Mouse (Mus musculus) right cerebral cortex, postnatal 10 days (tissue): ENCODE measurements at regions not wholly inside any gene's neighbourhood (a gene's known extent, or its start where the extent isn't known, plus 50 kb on each side); places are given as distances from the start of the nearest gene placed in this dataset.

Experiments
- DNase-seq, 2 experiments: peaks; one replicate each; pipeline ENCODE4 v3.0.0; 2021; ENCODE audit warnings: low spot score in 2 of 2

- DNase-seq: no peak
These were observed 79.5 kb upstream of the Pkdcc start for GRCm38 (mm10) chr17:83135441-83136120.

- no peak for DNase-seq
These were observed 78.8 kb upstream of the Pkdcc start for GRCm38 (mm10) chr17:83136267-83136666.

GRCm38 (mm10) chr17:83137720-83138119 lies 77.4 kb upstream of the Pkdcc start:
- no peak for DNase-seq

- DNase-seq: no peak
These were observed 76.3 kb upstream of the Pkdcc start for GRCm38 (mm10) chr17:83138493-83139417.

- DNase-seq: no peak
These were observed 66.6 kb upstream of the Pkdcc start for GRCm38 (mm10) chr17:83148371-83148929.

GRCm38 (mm10) chr17:83149336-83149735 lies 65.8 kb upstream of the Pkdcc start:
- no peak for DNase-seq

GRCm38 (mm10) chr17:83155106-83155505 lies 60.0 kb upstream of the Pkdcc start:
- DNase-seq: no peak

GRCm38 (mm10) chr17:83156682-83157081 lies 58.4 kb upstream of the Pkdcc start:
- DNase-seq: no peak

GRCm38 (mm10) chr17:83158053-83158452 lies 57.0 kb upstream of the Pkdcc start:
- no peak for DNase-seq

GRCm38 (mm10) chr17:83158652-83159051 lies 56.4 kb upstream of the Pkdcc start:
- no peak for DNase-seq

GRCm38 (mm10) chr17:83159634-83160033 lies 55.5 kb upstream of the Pkdcc start:
- DNase-seq: no peak

GRCm38 (mm10) chr17:83160296-83160695 lies 54.8 kb upstream of the Pkdcc start:
- DNase-seq: no peak

- no peak for DNase-seq
These were observed 53.4 kb upstream of the Pkdcc start for GRCm38 (mm10) chr17:83161731-83162130.

GRCm38 (mm10) chr17:83163952-83164560 lies 51.0 kb upstream of the Pkdcc start:
- peak; percentile 26 to 32 for DNase-seq

GRCm38 (mm10) chr17:83164728-83165127 lies 50.4 kb upstream of the Pkdcc start:
- DNase-seq: no peak

GRCm38 (mm10) chr17:83165140-83165539 lies 50.0 kb upstream of the Pkdcc start:
- DNase-seq: no peak
